Mouse (Mus musculus) A20 (cell line): Measurements from ENCODE around the gene Msh4.

Experiments
- DNase-seq: peaks from one replicate; pipeline ENCODE4 v3.0.0-alpha.2; 2011; ENCODE audit warnings: low read depth, low spot score

Gene Msh4

DNA sequence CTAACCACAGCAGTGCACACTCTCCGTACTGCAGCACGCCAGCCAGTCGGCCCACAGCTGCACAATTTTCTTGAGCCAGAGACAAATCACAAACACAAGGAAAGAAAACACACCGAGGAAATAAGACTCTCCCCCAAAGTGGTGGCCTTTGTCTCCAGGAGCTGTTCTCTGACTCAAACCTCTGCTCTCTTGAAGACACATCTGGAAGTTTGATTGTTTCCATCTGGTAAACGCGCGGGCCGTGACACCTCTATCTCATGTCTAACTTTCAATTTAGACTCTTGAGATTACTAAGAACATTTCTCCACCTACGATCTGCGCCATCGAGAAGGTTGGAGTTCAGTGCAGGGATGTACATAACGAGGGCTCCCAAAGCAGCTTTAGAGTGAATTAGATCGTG, 97.5 kb downstream of the Msh4 start:
- DNase-seq, result no peak

GRCm38 (mm10) chr3:153807444-153808149, 98.3 kb downstream of the Msh4 start:
- DNase-seq, result no peak
